Mouse (Mus musculus) cerebellum, adult 2 months (tissue): Measurements from ENCODE around the gene Agap2.

ENCODE experiments used
- CTCF ChIP-seq: fragments of 200-500 bp; IDR thresholded peaks from 2 replicates; pipeline ENCODE4 v1.5.1; 2011; ENCODE audit warnings: low read depth, mild to moderate bottlenecking, control low read depth, low read length, moderate library complexity, borderline replicate concordance; ENCODE audit not compliant: insufficient read depth
- POLR2A ChIP-seq: fragments of 200-500 bp; IDR thresholded peaks from 2 replicates; pipeline ENCODE4 v1.6.1; 2011; ENCODE audit warnings: low read length, control low read depth, borderline replicate concordance; ENCODE audit not compliant: insufficient read depth

- TF ChIP-seq CTCF (no peak), POLR2A (peak; percentile 74; the same call in 1 of the 2 replicates)
These were observed 4.6 kb upstream of the Agap2 start, which contains the start of gene Tspan31 for GRCm38 (mm10) chr10:127070190-127071121.
